Mouse (Mus musculus) embryonic facial prominence, embryonic 14.5 days (tissue): ENCODE data around the gene Tjp3. TPM values are rescaled to one million over a fixed set of nuclear protein-coding genes. Genes with fewer than 3 reads are reported as not detected.

ENCODE experiments used
- ATAC-seq: fragments of 200-750 bp; cut with Nextera tagmentation; 2 replicates; pipeline ENCODE4 v1.8.0; 2017; ENCODE audit warnings: low read depth, moderate number of reproducible peaks, moderate TSS enrichment
- DNase-seq: peaks from one replicate; pipeline ENCODE4 v3.0.0-alpha.2; 2015; ENCODE audit warnings: low spot score
- H3K27ac ChIP-seq: fragments of 300-500 bp; sonication (generic); replicated peaks from 2 replicates; pipeline ENCODE4 v1.5.1; 2014; ENCODE audit warnings: low read depth, mild to moderate bottlenecking, low read length, moderate library complexity
- H3K27me3 ChIP-seq: fragments of 300-500 bp; sonication (generic); replicated peaks from 2 replicates; pipeline ENCODE4 v1.6.1; 2014; ENCODE audit warnings: low read length; ENCODE audit not compliant: control insufficient read depth, insufficient read depth
- H3K36me3 ChIP-seq: fragments of 300-500 bp; sonication (generic); 2 replicates; pipeline ENCODE4 v1.6.1; 2014; ENCODE audit warnings: low read length, mixed read lengths; ENCODE audit not compliant: control insufficient read depth, insufficient read depth
- H3K4me1 ChIP-seq: fragments of 300-500 bp; sonication (generic); 2 replicates; pipeline ENCODE4 v1.6.1; 2014; ENCODE audit warnings: antibody characterized with exemption, low read length; ENCODE audit not compliant: control insufficient read depth, insufficient read depth
- H3K4me2 ChIP-seq: fragments of 300-500 bp; sonication (generic); 2 replicates; pipeline ENCODE4 v1.6.1; 2014; ENCODE audit warnings: low read depth, mild to moderate bottlenecking, low read length, moderate library complexity, mixed read lengths
- H3K4me3 ChIP-seq: fragments of 300-500 bp; sonication (generic); 2 replicates; pipeline ENCODE4 v1.5.1; 2014; ENCODE audit warnings: low read depth, mild to moderate bottlenecking, low read length
- H3K9ac ChIP-seq: fragments of 300-500 bp; sonication (generic); 2 replicates; pipeline ENCODE4 v1.6.1; 2014; ENCODE audit warnings: low read depth, mild to moderate bottlenecking, low read length, moderate library complexity, mixed read lengths
- H3K9me3 ChIP-seq: fragments of 300-500 bp; sonication (generic); 2 replicates; pipeline ENCODE4 v1.6.1; 2016; ENCODE audit warnings: low read length; ENCODE audit not compliant: control insufficient read depth
- WGBS: fragments of 180-500 bp; shearing (Covaris S2); extraction: QIAGEN DNeasy Blood & Tissue Kit; methylation state at CpG from one replicate; pipeline ENCODE4 v1.1.7; 2014; 5-methylcytosine and 5-hydroxymethylcytosine counted together
- polyA plus RNA-seq: library from polyadenylated mRNA; unstranded; fragments of >200 nt; fragmentation: Nextera tagmentation; extraction: Ambion mirVana; gene quantifications from 2 replicates; pipeline ENCODE4 v1.2.1, GENCODE M21; 2014

Gene Tjp3
- polyA plus RNA-seq, 1 experiment from 2014 or later, result 9.9 TPM

GRCm38 (mm10) chr10:81290698-81291460 lies 502 bp downstream of the Tjp3 start:
- DNase-seq, result peak; percentile 52
- WGBS, result 8% methylated on average over 21 of the region's 24 CpGs
- Histone ChIP-seq H3K27ac (no peak overlapping the region), H3K36me3 (0 out of 2 replicates have a peak, but pooled peaks cover 8% of the 10 kb centered on the region), H3K27me3 (peaks cover 24% of the 10 kb centered on the region), H3K9me3 (no peaks in the 10 kb centered on the region), H3K4me3 (0 out of 2 replicates have a peak overlapping the region, but pooled peaks have one; percentile 7), H3K4me2 (peak overlapping the region; percentile 31), H3K9ac (peak overlapping the region; percentile 31; the same call in 1 of the 2 replicates), H3K4me1 (peaks cover 12% of the 10 kb centered on the region)
- no peak for ATAC-seq

GRCm38 (mm10) chr10:81289811-81290210 lies 1.6 kb downstream of the Tjp3 start:
- no peaks in the 10 kb centered on the region for H3K36me3 ChIP-seq
- H3K9ac ChIP-seq, result no peak overlapping the region
- H3K4me1 ChIP-seq, result peaks cover 12% of the 10 kb centered on the region
- H3K4me3 ChIP-seq, result no peak overlapping the region
- H3K27ac ChIP-seq, result no peak overlapping the region
- DNase-seq (no peak), ATAC-seq (no peak)
- H3K4me2 ChIP-seq, result 0 out of 2 replicates have a peak overlapping the region, but pooled peaks have one; percentile 23
- peaks cover 33% of the 10 kb centered on the region for H3K27me3 ChIP-seq
- WGBS, result 53% methylated on average over 14 of the region's 14 CpGs
- no peaks in the 10 kb centered on the region for H3K9me3 ChIP-seq

GRCm38 (mm10) chr10:81289278-81289677 lies 2.1 kb downstream of the Tjp3 start:
- Histone ChIP-seq H3K4me2 (peak overlapping the region; percentile 23; the same call in 1 of the 2 replicates), H3K36me3 (no peaks in the 10 kb centered on the region), H3K4me1 (peaks cover 7% of the 10 kb centered on the region), H3K9me3 (no peaks in the 10 kb centered on the region), H3K9ac (no peak overlapping the region), H3K27me3 (peaks cover 38% of the 10 kb centered on the region), H3K4me3 (no peak overlapping the region), H3K27ac (no peak overlapping the region)
- DNase-seq (peak; percentile 76), ATAC-seq (no peak)
- 2% methylated on average over 7 of the region's 7 CpGs for WGBS

- H3K27me3 ChIP-seq, result peaks cover 45% of the 10 kb centered on the region
- ATAC-seq, result no peak
- no peak for DNase-seq
- H3K4me2 ChIP-seq, result no peak overlapping the region
- 31% methylated on average over 6 of the region's 6 CpGs for WGBS
- H3K27ac ChIP-seq, result no peak overlapping the region
- peaks cover under 1% of the 10 kb centered on the region; the same call in 1 of the 2 replicates for H3K4me1 ChIP-seq
- H3K4me3 ChIP-seq, result no peak overlapping the region
- H3K9ac ChIP-seq, result no peak overlapping the region
- H3K9me3 ChIP-seq, result no peaks in the 10 kb centered on the region
- no peaks in the 10 kb centered on the region for H3K36me3 ChIP-seq
These were observed 2.8 kb downstream of the Tjp3 start for GRCm38 (mm10) chr10:81288601-81289000.

- Histone ChIP-seq H3K9me3 (no peaks in the 10 kb centered on the region), H3K27ac (no peak overlapping the region), H3K36me3 (no peaks in the 10 kb centered on the region), H3K27me3 (peaks cover 50% of the 10 kb centered on the region), H3K4me2 (no peak overlapping the region), H3K4me3 (no peak overlapping the region), H3K9ac (no peak overlapping the region), H3K4me1 (no peaks in the 10 kb centered on the region)
- ATAC-seq (no peak), DNase-seq (no peak)
- 62% methylated on average over 8 of the region's 8 CpGs for WGBS
These were observed 3.7 kb downstream of the Tjp3 start for GRCm38 (mm10) chr10:81287513-81288157.

GRCm38 (mm10) chr10:81286586-81286985 lies 4.8 kb downstream of the Tjp3 start:
- H3K36me3 ChIP-seq, result no peaks in the 10 kb centered on the region
- no peak overlapping the region for H3K27ac ChIP-seq
- H3K4me2 ChIP-seq, result no peak overlapping the region
- H3K4me3 ChIP-seq, result no peak overlapping the region
- ATAC-seq (no peak), DNase-seq (no peak)
- H3K9me3 ChIP-seq, result no peaks in the 10 kb centered on the region
- peaks cover 47% of the 10 kb centered on the region for H3K27me3 ChIP-seq
- H3K9ac ChIP-seq, result no peak overlapping the region
- H3K4me1 ChIP-seq, result no peaks in the 10 kb centered on the region
- WGBS, result 37% methylated on average over 6 of the region's 6 CpGs

GRCm38 (mm10) chr10:81285694-81286450 lies 5.5 kb downstream of the Tjp3 start:
- Histone ChIP-seq H3K36me3 (no peaks in the 10 kb centered on the region), H3K4me3 (peak overlapping the region; percentile 40), H3K27ac (no peak overlapping the region), H3K27me3 (peaks cover 40% of the 10 kb centered on the region), H3K4me2 (peak overlapping the region; percentile 64), H3K9ac (peak overlapping the region; percentile 62), H3K4me1 (no peaks in the 10 kb centered on the region), H3K9me3 (no peaks in the 10 kb centered on the region)
- DNase-seq (peak; percentile 93), ATAC-seq (peak; percentile 79)
- WGBS, result under 1% methylated on average over 44 of the region's 54 CpGs

GRCm38 (mm10) chr10:81284719-81285118 lies 6.7 kb downstream of the Tjp3 start:
- DNase-seq, result peak; percentile 66
- no peak overlapping the region for H3K9ac ChIP-seq
- 4% methylated on average over 11 of the region's 17 CpGs for WGBS
- no peaks in the 10 kb centered on the region for H3K9me3 ChIP-seq
- H3K27ac ChIP-seq, result no peak overlapping the region
- peak overlapping the region; percentile 64 for H3K4me2 ChIP-seq
- no peaks in the 10 kb centered on the region for H3K4me1 ChIP-seq
- H3K36me3 ChIP-seq, result no peaks in the 10 kb centered on the region
- peak overlapping the region; percentile 40 for H3K4me3 ChIP-seq
- ATAC-seq, result peak; percentile 31
- H3K27me3 ChIP-seq, result peaks cover 29% of the 10 kb centered on the region
